Mouse (Mus musculus) forebrain, embryonic 10.5 days (tissue): ENCODE results near the gene Rgs1. TPM values are rescaled to one million over a fixed set of nuclear protein-coding genes. Genes with fewer than 3 reads are reported as not detected.

Source experiments
- DNase-seq: peaks from one replicate; pipeline ENCODE4 v3.0.0-alpha.2; 2017; ENCODE audit warnings: low spot score; ENCODE audit errors: extremely low spot score
- H3K27ac ChIP-seq: fragments of 300-500 bp; sonication (generic); 2 replicates; pipeline ENCODE4 v1.5.1; 2016; ENCODE audit warnings: mild to moderate bottlenecking
- H3K27me3 ChIP-seq: fragments of 300-500 bp; sonication (generic); 2 replicates; pipeline ENCODE4 v1.6.1; 2016; ENCODE audit warnings: mild to moderate bottlenecking; ENCODE audit not compliant: poor library complexity, severe bottlenecking
- H3K36me3 ChIP-seq: fragments of 300-500 bp; sonication (generic); replicated peaks from 2 replicates; pipeline ENCODE4 v1.6.1; 2016; ENCODE audit warnings: mild to moderate bottlenecking, moderate library complexity
- H3K4me1 ChIP-seq: fragments of 300-500 bp; sonication (generic); 2 replicates; pipeline ENCODE4 v1.6.1; 2016
- H3K4me3 ChIP-seq: fragments of 300-500 bp; sonication (generic); 2 replicates; pipeline ENCODE4 v1.5.1; 2016; ENCODE audit warnings: mild to moderate bottlenecking, moderate library complexity
- H3K9me3 ChIP-seq: fragments of 300-500 bp; sonication (generic); 2 replicates; pipeline ENCODE4 v1.6.1; 2016; ENCODE audit warnings: mild to moderate bottlenecking, moderate library complexity
- WGBS: fragments of 180-500 bp; shearing (Covaris S2); methylation state at CpG from one replicate; pipeline ENCODE4 v1.1.7; 2016; 5-methylcytosine and 5-hydroxymethylcytosine counted together
- polyA plus RNA-seq: library from polyadenylated mRNA; unstranded; fragments of >200 nt; fragmentation: Nextera tagmentation; extraction: Ambion mirVana; gene quantifications from 2 replicates; pipeline ENCODE4 v1.2.1, GENCODE M21; 2016

Rgs1 gene
- polyA plus RNA-seq, 1 experiment from 2014 or later, result not detected

GRCm38 (mm10) chr1:144243511-144243910 lies 5.5 kb downstream of the Rgs1 start:
- DNase-seq, result no peak
- Histone ChIP-seq H3K27me3 (no peaks in the 10 kb centered on the region), H3K27ac (no peak overlapping the region), H3K4me1 (no peaks in the 10 kb centered on the region), H3K4me3 (no peak overlapping the region), H3K36me3 (no peaks in the 10 kb centered on the region), H3K9me3 (no peaks in the 10 kb centered on the region)
- WGBS, result 90% methylated on average over 1 of the region's 1 CpGs

GRCm38 (mm10) chr1:144239195-144239594 lies 9.8 kb downstream of the Rgs1 start:
- WGBS, result 78% methylated on average over 2 of the region's 2 CpGs
- Histone ChIP-seq H3K36me3 (no peaks in the 10 kb centered on the region), H3K27ac (no peak overlapping the region), H3K4me3 (no peak overlapping the region), H3K27me3 (no peaks in the 10 kb centered on the region), H3K4me1 (no peaks in the 10 kb centered on the region), H3K9me3 (no peaks in the 10 kb centered on the region)
- DNase-seq, result no peak

- H3K36me3 ChIP-seq, result no peaks in the 10 kb centered on the region
- no peaks in the 10 kb centered on the region for H3K9me3 ChIP-seq
- DNase-seq, result no peak
These were observed 33.8 kb downstream of the Rgs1 start for GRCm38 (mm10) chr1:144215230-144215629.

GRCm38 (mm10) chr1:144210912-144211311 lies 38.1 kb downstream of the Rgs1 start:
- DNase-seq, result no peak
- H3K4me3 ChIP-seq, result no peak overlapping the region
- WGBS, result 84% methylated on average over 3 of the region's 3 CpGs
- H3K27me3 ChIP-seq, result no peaks in the 10 kb centered on the region
- no peak overlapping the region for H3K27ac ChIP-seq
- no peaks in the 10 kb centered on the region for H3K9me3 ChIP-seq
- no peaks in the 10 kb centered on the region for H3K4me1 ChIP-seq
- H3K36me3 ChIP-seq, result no peaks in the 10 kb centered on the region

More at GRCm38 (mm10) chr1:144215230-144215629, 33.8 kb downstream of the Rgs1 start:
- H3K27me3 ChIP-seq, result no peaks in the 10 kb centered on the region
- H3K4me1 ChIP-seq, result no peaks in the 10 kb centered on the region
- H3K4me3 ChIP-seq, result no peak overlapping the region
- no peak overlapping the region for H3K27ac ChIP-seq

- H3K36me3 ChIP-seq, result no peaks in the 10 kb centered on the region
- no peak for DNase-seq
- WGBS, result 81% methylated on average over 7 of the region's 7 CpGs
- no peaks in the 10 kb centered on the region for H3K4me1 ChIP-seq
- H3K27ac ChIP-seq, result no peak overlapping the region
- no peaks in the 10 kb centered on the region for H3K9me3 ChIP-seq
- H3K4me3 ChIP-seq, result no peak overlapping the region
- no peaks in the 10 kb centered on the region for H3K27me3 ChIP-seq
These were observed 42.6 kb downstream of the Rgs1 start for GRCm38 (mm10) chr1:144206281-144207061.

- DNase-seq, result no peak
- no peaks in the 10 kb centered on the region for H3K4me1 ChIP-seq
- H3K4me3 ChIP-seq, result no peak overlapping the region
- 95% methylated on average over 2 of the region's 2 CpGs for WGBS
- H3K27ac ChIP-seq, result no peak overlapping the region
- no peaks in the 10 kb centered on the region for H3K27me3 ChIP-seq
- no peaks in the 10 kb centered on the region for H3K9me3 ChIP-seq
- no peaks in the 10 kb centered on the region for H3K36me3 ChIP-seq
These were observed 44.3 kb downstream of the Rgs1 start for GRCm38 (mm10) chr1:144204766-144205165.

- no peaks in the 10 kb centered on the region for H3K27me3 ChIP-seq
- H3K4me1 ChIP-seq, result no peaks in the 10 kb centered on the region
- no peaks in the 10 kb centered on the region for H3K36me3 ChIP-seq
- WGBS, result 94% methylated on average over 4 of the region's 4 CpGs
- no peak overlapping the region for H3K27ac ChIP-seq
- no peaks in the 10 kb centered on the region for H3K9me3 ChIP-seq
- H3K4me3 ChIP-seq, result no peak overlapping the region
- no peak for DNase-seq
These were observed 46.1 kb downstream of the Rgs1 start for GRCm38 (mm10) chr1:144202939-144203338.

GRCm38 (mm10) chr1:144200496-144200895 lies 48.5 kb downstream of the Rgs1 start:
- Histone ChIP-seq H3K36me3 (no peaks in the 10 kb centered on the region), H3K4me1 (no peaks in the 10 kb centered on the region), H3K4me3 (no peak overlapping the region), H3K27ac (no peak overlapping the region), H3K27me3 (no peaks in the 10 kb centered on the region), H3K9me3 (no peaks in the 10 kb centered on the region)
- WGBS, result 90% methylated on average over 2 of the region's 2 CpGs
- DNase-seq, result no peak

- H3K27me3 ChIP-seq, result no peaks in the 10 kb centered on the region
- no peaks in the 10 kb centered on the region for H3K4me1 ChIP-seq
- no peak overlapping the region for H3K27ac ChIP-seq
- H3K36me3 ChIP-seq, result no peaks in the 10 kb centered on the region
- no peak for DNase-seq
- no peaks in the 10 kb centered on the region for H3K9me3 ChIP-seq
- WGBS, result 62% methylated on average over 1 of the region's 1 CpGs
- no peak overlapping the region for H3K4me3 ChIP-seq
These were observed 49.5 kb downstream of the Rgs1 start for GRCm38 (mm10) chr1:144199538-144199937.

- H3K4me1 ChIP-seq, result no peaks in the 10 kb centered on the region
- no peak overlapping the region for H3K27ac ChIP-seq
- no peaks in the 10 kb centered on the region for H3K36me3 ChIP-seq
- 32% methylated on average over 3 of the region's 3 CpGs for WGBS
- DNase-seq, result no peak
- H3K9me3 ChIP-seq, result no peaks in the 10 kb centered on the region
- no peaks in the 10 kb centered on the region for H3K27me3 ChIP-seq
- H3K4me3 ChIP-seq, result no peak overlapping the region
These were observed 51.4 kb downstream of the Rgs1 start for GRCm38 (mm10) chr1:144197684-144198083.

Other genes with a start within 250 kb of the Rgs1 start
- 30.9 and 34.2 TPM in 2 replicates for gene Rgs2, start 245.1 kb downstream of the Rgs1 start, polyA plus RNA-seq
- gene Rgs13, start 71.9 kb downstream of the Rgs1 start, polyA plus RNA-seq, result 0.17 and 0.38 TPM in 2 replicates